Mouse (Mus musculus): ENCODE results near the gene Aarsd1.
"Not testable (repeated sequence)": the region's sequence is repeated elsewhere in the genome, so short reads cannot be mapped to it uniquely, and the experiment has no call there.

Aarsd1 gene

DNA sequence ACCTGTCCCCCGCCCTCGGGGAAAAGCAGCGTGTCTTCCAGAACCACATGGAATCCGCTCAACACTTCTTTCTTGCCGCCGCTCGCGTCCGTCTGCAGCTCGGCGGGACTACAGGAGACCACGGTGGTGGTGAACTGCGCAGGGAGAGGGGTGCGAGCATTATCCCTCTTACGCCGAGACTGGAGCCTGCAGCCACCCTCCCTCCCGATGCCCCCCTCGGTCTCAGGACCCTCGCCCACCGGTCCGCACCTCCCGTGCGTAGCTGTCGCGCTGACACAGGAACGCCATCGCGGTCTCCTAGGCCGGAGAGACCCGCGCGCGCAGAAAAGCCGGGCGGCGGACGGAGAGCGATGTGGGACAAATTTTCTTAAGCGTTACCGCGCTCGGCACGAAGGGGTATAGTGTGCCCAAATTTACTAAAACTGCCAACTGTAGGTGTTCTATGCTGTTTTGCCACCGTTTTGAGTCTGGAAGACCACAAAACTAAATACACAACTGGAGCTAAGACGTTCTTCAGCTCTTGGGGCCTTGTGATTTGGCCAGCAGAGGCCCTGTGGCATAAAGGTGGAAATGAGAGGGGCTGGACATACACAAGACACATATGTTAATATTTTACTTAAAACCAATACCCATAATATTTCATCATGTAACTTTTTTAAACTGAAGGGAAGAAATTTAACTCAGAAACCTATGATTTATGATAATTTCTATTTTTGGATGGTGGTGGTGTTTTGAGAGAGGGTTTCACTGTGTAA is at the start of gene Aarsd1:
Gene Aarsd1, minus strand, starts transcription at position 515 of the 755 bp plus-strand sequence.
- DNase-seq (ENCODE audit: low read depth, low spot score): no peak

DNA sequence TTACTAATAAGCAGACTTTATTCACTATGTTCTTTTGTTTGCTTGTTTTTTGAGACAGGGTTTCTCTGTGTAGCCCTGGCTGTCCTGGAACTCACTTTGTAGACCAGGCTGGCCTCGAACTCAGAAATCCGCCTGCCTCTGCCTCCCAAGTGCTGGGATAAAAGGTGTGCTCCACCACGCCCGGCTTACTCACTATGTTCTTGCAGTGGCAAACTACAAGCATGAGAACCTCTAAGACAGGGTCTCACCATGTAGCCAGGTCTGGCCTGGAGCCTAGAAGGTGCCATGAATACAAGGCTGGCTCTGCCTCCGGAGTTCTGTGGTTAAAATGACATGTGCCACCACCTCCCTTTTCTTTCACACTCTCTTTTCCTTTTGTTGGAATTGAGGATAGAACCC is 49.1 kb upstream of the Aarsd1 start:
- not testable (repeated sequence) for DNase-seq (ENCODE audit: low read depth, low spot score)

DNA sequence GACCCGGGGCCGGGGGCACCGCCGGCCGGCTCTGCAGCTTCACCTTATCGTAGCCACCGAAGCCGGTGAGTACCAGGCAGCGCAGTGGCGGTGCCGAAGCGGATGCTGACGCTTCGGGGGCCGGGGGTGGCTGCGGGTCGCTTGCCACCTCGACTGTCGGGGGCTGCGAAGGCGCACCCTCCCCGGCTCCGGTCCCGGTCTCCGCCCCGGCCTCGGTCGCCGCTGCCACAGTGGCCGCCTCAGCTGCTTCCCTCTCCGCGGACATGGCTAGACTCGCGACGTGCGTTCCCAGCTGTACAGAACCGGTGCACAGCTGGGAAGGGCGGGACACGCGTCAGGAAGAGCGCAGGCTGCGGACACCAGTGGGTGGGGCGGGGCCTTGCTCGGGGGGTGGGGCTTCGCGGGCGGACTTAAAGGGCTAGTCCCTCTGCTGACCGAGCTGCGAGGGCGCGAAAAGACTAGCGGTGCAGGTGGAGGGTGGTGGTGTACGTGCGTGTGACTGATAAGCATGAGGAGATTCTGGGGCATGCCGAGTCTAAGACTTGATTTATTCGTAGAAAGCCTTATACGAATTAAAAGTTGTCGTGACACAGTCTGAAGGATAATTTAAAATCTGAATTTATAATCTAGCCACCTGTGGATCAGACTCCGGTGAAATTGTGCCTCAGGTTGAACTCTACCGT is 48.6 kb upstream of the Aarsd1 start, which contains the start of gene Vat1:
Gene Vat1, minus strand, starts transcription at position 362 of the 683 bp plus-strand sequence.
- no peak for DNase-seq (ENCODE audit: low read depth, low spot score)

DNA sequence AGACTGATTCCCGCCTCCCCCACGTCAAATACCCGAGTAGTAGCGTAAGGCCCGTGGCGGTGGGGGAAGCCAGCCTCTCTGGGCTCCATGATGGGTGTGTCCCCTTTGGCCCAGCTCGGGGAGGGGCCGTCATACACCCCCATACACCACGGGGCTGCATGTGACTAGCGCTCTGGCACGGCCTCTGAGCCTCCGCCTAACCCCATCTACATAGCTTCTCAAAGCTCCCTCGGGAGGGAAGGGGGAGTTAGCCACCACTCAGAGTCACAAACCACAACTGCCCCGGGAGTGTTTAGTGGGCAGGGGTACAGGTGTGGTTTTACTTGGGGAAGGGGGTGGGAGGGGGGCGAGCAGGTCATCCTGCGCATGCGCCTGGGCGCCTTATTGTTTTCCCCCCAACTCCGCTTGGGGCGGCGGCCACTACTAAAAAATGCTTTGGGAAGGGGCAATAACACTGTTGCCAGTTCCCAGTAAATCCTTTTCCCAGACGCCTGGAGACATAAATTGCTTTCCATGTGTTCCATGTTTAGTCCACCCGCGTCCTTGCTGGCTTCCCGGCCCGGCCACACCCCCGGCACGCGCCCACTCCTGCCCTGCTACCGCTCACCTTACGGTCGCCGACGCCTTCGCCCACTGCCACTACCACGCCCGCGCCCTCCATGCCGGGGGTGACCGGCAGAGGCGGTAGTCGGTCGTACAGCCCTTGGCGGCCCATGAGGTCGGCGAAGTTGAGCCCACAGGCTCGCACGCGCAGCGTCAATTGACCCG is 47.9 kb upstream of the Aarsd1 start:
- DNase-seq (ENCODE audit: low read depth, low spot score): peak; percentile 85

DNA sequence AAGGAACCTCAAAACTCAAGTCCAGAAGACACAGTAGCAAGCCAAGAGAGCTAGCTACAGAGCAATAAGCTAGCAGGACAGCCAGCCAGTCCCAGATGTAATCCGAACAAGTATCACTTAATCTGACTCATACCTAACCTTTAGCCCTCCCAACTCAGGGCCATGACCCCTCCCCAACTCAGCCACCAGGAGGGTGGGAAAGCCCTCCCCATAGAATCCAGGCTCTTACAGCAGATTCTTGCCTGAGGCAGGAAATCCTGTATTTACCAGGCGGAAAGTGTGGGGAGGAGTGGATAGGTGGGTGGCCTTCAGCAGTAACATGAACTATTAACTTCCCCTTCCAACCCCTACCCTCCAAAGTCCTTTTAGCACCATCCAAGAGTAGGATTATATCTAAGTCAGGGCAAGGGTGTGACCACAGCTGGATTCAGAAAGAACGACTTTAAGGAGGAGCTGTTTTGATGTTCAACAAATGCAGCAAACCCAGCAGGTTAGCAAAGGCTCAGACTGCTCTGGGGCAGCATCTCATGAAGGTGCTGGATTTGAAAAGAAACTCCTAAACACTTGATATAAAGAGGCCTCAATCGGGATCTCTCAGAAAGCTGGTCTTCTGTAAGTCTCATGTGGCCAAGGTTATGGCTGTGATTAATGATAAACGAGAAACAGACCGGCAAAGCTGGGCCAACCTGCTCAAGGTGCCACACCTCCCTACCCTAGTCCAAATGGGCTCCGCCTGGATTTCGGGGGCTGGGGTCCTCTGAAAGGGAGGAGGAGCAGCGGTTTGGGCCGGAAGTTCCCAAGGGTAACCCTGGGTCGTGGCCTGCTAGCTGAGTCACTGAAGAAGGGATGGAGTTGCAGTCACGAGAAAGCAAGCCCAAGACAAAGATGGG is 47.0 kb upstream of the Aarsd1 start, which contains the start of gene Rnd2:
Gene Rnd2, plus strand, starts transcription at position 789 of the 890 bp plus-strand sequence.
- no peak for DNase-seq (ENCODE audit: low read depth, low spot score)

DNA sequence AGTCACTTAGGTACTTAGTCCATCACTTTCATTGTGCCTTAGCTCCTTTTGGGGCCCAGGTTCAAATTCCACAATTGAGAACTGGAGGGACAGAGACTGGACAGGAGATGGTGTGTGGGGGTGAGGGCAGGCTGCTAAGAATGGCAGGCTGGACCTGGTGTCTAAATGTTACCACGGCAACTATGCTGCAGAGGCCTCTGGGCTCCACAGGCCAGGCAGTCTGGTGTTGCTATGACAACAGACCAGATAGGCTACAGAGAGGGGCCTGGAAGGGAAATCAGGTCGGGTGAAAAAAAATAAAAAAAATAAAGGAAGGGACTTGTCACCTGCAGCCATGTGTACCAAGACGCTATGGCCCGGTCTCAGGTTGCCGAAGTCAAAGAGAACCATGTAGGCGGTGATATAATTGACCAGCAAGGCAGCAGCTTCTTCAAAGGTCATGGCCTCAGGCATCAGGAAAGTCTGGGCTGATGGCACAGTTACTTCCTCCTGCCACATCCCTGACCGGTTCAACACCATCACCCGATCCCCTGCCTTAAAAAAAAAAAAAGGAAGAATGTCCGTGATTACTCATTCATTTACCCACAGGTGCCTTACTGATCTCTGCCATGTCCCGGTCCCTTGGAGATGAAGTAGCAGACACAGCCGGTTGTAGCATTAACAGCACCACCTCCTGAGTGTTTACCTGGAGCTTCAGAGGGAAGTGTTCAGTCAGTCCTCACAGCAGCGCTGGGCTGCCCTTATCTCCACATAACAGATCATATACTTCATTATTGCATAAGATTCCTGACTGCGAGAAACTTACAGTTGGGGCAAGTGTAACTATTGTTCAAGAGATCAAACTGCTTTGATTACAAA is 45.4 kb upstream of the Aarsd1 start:
- no peak for DNase-seq (ENCODE audit: low read depth, low spot score)

DNA sequence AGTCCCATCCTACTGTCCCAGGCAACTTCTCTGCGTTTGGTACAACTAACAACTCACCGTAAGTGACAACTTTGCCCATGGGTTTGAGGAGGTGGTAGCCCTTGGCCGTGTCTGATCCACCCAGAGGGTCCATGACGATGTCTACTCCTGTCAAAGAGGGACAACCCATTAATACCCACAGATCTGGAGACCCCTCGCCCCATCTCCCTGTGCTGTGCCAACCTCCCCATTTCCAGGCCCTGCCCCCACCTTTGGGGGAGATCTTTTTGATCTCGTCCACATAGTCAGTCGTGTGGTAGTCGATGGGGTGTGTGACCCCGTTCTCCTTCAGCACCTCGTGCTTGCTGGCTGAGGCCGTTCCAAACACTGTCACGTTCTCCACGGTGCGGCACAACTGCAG is 44.7 kb upstream of the Aarsd1 start:
- no peak for DNase-seq (ENCODE audit: low read depth, low spot score)

DNA sequence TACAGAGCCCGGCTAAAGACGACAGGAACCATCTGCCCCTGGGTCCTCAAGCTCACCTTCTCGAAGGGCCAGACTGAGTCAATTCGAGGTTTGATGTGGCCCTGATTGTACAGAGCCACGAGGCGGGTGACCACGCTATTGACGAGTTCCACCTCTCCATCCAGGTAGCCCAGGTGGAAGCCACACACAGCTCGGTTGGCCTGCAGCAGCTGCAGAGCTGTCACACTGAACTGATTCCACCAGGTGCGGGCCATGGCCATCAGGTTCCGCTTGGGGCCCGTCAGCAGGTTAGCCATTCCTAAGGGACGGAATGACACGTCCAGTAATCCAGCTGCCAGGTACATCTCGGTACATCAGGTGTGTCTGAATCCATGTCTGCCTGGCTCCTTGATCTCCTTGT is 42.9 kb upstream of the Aarsd1 start:
- DNase-seq (ENCODE audit: low read depth, low spot score): no peak

DNA sequence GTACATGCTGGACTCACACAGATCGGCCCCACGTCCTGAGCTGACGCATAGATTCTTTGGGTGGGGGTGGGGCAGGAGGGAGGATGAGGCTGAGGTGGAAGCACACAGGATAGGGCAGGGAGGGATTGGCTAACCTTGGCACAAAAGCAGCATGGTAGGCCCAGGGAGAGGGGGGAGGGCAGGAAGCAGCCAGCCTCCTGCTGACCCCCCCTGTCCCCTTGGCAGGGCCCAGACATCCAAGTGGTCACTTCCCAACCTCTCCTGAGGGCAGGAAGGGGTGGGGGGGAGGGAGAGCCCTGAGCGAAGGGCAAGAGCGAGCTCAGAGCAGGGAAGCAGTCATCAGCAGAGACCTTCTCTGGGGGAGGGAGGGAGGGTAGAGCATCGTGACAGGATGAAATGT is 42.3 kb upstream of the Aarsd1 start:
- no peak for DNase-seq (ENCODE audit: low read depth, low spot score)

DNA sequence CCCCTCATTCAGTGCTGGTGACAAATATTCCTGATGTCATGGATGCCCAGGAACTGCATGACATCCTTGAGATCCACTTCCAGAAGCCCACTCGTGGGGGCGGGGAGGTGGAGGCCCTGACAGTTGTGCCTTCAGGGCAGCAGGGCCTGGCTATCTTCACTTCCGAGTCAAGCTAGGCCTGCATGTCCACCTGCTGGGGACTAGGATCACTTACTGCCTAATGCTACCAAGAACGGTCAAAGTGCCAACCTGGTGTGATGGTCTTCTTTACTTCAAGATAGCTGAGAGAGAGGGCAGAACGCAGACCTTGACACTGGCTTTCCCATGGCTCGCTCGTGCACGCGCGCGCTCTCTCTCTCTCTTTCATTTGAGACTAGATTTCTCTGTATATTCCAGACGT is 40.8 kb upstream of the Aarsd1 start:
- DNase-seq (ENCODE audit: low read depth, low spot score): no peak

DNA sequence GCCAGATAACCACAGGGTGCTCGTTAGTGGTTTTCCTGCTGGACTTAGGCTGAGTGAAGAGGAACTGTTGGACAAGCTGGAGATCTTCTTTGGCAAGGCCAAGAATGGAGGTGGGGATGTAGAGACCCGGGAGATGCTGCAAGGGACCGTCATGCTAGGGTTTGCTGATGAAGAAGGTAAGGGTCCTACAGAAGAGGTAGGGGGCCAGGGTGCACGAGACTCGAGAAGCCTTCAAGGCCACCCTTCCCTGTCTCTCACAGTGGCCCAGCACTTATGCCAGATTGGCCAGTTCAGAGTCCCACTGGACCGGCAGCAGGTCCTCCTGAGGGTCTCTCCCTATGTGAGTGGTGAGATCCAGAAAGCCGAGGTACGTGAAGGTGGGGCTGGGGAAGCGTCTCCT is 40.2 kb upstream of the Aarsd1 start:
- no peak for DNase-seq (ENCODE audit: low read depth, low spot score)

DNA sequence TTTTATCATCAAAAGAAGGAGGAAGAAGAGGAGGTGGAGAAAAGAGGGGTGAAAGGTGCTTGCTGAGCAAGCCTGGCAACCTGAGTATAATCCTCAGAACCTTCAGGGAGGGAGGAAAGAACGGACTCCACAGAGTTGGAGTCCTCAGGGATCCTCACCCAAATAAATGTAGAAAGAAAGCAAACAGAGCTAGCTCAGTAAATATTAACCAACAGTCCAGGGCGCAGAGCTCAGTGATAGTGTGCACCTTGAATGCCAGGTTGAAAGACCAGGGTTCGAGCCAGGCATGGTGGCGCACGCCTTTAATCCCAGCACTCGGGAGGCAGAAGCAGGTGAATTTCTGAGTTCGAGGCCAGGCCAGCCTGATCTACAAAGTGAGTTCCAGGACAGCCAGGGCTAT is 38.2 kb upstream of the Aarsd1 start:
- no peak for DNase-seq (ENCODE audit: low read depth, low spot score)

DNA sequence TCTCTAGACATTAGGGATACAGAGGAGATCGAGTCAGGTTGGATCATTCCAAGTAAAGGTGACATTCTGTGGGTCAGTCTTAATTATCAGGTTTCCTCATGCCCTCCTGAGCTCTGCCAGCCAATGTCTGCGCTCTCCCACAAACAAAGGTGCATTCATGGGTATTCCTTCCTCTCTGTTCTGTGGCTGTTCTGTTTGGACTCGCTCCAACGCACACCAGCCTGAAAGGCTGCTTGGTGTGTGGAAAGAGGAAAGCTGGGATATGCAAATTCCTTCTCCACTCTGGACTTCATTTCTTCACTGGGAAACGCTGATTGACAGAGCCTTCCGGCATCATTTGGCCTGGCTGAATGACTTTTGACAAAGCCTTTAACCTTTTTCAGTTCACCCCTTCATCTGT is 37.3 kb upstream of the Aarsd1 start:
- DNase-seq (ENCODE audit: low read depth, low spot score): no peak

DNA sequence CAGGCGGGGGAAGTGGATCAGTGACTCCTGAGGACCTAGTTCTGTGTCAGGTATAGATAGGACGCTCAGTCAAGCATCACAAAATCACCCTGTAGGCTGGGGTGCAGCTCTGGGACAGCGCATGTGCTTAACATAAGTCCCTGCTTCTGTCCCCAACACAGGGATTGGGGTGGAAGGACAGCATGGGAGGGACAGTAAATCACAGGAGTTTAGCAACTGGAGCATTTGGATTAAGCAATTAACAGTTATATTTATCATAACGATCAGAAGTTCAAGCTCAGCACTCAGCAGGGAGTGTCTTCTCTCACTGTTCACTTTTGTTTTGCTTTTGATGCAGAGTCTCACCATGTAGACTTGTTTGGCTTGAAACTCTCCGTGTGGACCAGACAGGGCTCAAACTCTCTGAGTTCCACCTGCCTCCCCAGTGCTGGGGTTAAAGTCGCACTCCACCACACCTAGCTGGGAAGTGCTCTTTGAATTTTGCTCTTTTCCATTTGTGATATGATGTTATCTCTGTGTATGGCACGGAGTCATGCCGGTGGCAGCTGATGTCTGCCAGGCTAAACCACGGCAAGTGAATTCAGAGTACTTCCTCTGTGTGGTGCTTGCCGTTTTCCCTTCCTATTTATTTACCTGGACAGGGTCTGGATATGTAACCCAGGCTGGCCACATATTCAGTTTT is 34.8 kb upstream of the Aarsd1 start:
- DNase-seq (ENCODE audit: low read depth, low spot score): no peak

DNA sequence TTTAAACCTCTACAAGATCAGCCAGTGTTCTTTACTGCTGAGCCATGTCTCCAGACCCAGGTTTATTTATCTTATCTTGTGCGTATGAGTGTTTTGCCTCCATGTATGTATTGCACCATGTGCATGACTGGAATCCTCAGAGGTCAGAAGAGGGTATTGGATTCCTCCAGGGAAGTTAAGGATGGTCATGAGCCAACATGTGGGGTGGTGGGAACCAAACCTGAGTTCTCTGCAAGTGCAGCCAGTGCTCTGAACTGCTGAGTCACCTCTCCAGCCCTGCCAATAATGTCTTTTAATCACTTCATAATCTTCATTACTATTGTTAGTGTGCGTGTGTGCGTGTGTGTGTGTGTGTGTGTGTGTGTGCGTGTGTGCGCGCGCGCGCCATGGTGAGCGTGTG is 34.1 kb upstream of the Aarsd1 start:
- DNase-seq (ENCODE audit: low read depth, low spot score): no peak

DNA sequence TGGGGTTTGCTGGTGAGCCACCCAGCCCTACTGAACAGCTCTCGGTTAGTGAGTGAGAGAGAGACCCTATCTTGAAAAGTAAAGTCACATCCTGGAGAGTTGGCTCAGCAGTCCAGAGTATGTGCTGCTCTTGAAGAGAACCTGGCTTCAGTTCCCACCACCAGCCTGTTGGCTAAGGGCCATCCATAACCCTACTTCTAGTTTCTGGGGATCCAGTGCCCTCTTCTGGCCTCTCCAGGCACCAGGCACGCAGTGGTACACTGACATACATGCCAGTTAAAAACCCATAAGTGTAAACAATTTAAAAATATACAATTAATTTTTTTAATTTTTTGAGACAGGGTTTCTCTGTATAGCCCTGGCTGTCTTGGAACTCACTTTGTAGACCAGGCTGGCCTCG is 33.0 kb upstream of the Aarsd1 start:
- DNase-seq (ENCODE audit: low read depth, low spot score): no peak

DNA sequence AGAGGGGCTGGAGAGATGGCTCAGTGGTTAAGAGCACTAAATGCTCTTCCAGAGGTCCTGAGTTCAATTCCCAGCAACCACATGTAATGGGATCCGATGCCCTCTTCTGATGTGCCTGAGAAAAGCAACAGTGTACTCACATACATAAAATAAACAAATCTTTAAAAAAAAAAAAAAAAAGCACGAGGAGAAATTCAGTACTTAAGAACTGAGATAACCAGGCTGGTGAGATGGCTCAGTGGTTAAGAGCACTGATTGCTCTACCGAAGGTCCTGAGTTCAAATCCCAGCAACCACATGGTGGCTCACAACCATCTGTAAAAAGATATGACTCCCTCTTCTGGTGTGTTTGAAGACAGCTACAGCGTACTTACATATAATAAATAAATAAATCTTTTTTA is 32.2 kb upstream of the Aarsd1 start:
- not testable (repeated sequence) for DNase-seq (ENCODE audit: low read depth, low spot score)

DNA sequence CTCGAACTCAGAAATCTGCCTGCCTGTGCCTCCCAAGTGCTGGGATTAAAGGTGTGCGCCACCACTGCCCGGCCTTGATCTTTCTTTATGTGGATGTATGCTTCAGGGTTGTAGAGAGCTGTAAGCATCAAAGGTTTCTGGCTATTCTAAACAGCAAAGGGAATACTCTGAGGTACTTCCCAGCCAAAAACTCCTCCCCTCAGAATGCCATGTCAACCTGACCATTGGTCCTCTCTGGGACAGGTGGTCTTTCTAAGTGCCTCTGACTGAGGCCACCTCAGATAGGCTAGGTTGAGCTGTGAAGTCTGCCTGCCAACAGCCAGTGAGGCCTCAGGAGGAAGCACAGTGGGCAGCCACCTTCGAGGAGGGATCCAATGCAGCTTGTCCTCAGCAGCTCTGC is 31.5 kb upstream of the Aarsd1 start:
- no peak for DNase-seq (ENCODE audit: low read depth, low spot score)

DNA sequence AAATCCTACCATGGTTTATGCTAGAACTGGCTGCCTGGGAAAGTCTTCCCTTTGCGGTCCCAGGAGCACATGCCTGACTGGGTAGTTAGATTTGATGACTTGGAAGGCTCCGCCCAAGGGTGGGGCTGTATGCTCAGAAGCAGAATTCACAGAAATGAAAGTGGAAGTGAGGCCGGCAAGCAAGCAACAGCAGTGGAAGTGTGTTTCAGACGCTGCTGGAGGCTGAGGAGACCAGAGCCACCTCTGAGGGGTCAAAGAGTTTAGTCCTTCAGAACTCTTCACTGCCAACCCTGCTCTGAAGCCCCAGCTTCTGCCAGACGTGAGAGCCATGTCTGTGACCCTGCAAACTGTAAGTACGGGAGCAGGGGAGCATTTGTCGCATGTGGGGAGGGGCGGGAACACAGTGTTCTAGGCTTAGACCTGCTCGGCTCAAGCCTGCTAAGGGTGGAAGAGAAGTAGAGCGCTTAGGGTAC is 30.9 kb upstream of the Aarsd1 start, which contains the start of gene Ifi35:
Gene Ifi35, plus strand, starts transcription at position 134 of the 473 bp plus-strand sequence.
- no peak for DNase-seq (ENCODE audit: low read depth, low spot score)

DNA sequence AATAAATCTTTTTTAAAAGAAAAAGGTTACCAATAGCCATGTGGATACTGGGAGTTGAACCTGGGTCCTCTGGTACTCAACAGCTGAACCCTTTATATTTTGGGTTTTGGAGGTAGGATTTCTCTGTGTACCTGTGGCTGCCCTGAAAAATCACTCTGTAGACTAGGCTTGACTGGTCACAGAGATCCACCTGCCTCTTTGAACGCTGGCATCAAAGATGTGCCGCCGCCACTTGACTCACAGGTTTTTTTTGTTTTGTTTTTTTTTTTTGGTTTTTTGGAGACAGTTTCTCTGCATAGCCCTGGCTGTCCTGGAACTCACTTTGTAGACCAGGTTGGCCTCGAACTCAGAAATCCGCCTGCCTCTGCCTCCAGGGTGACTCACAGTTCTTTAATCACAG is 30.4 kb upstream of the Aarsd1 start:
- no peak for DNase-seq (ENCODE audit: low read depth, low spot score)

All from WW6 (cell line).